8 mouse cellular contexts compared by ENCODE assay signal in genomic region chr3:104864651-104865340, GRCm38 (mm10). TPM values are rescaled to one million over a fixed set of nuclear protein-coding genes. Genes with fewer than 3 reads are reported as not detected.
A peak's percentile ranks its signal among the peaks of the same experiment; 100 is the strongest.
DNase-seq lines count a peak whose midpoint lies in the region; ATAC-seq and TF ChIP-seq lines count a peak whose summit lies in the region.

No protein-coding gene starts in this region.

- H3K27ac ChIP-seq in ES-E14 (ENCODE audit: insufficient read depth, low read depth, low read length, poor library complexity, severe bottlenecking), result peak overlapping the region; percentile 79
- peak overlapping the region; percentile 97 for H3K27ac ChIP-seq in forebrain, embryonic 15.5 days (replicated peaks)
- H3K27ac ChIP-seq in layer of hippocampus, adult 2 months, result peak overlapping the region; percentile 97
- H3K27ac ChIP-seq in lung, embryonic 14.5 days (ENCODE audit: low read depth), result peak overlapping the region; percentile 94
- H3K27ac ChIP-seq in olfactory bulb, adult 2 months (ENCODE audit: insufficient read depth, low read depth, low read length), result peak overlapping the region; percentile 78
- peak overlapping the region; percentile 84 for H3K27ac ChIP-seq in thymus, adult 2 months (ENCODE audit: control insufficient read depth, insufficient read depth, low read length)

- under 1% methylated on average over 48 of the region's 48 CpGs for whole genome bisulfite sequencing in forebrain, embryonic 15.5 days
- WGBS in lung, embryonic 14.5 days, result under 1% methylated on average over 48 of the region's 48 CpGs
- under 1% methylated on average over 48 of the region's 48 CpGs for WGBS in olfactory bulb, adult 2 months
- 1% methylated on average over 48 of the region's 48 CpGs for WGBS in thymus, adult 2 months

- in situ Hi-C loops in ES-E14 (cut with MboI; ENCODE audit: low sequenced_read_pairs in 2 of 2, unreplicated experiment in 2 of 2), result no loop called here

- H3K4me3 ChIP-seq in ES-E14 (ENCODE audit: insufficient read depth in 1 of 2, low read depth in 1 of 2, low read length in 2 of 2, poor library complexity in 1 of 2, severe bottlenecking in 1 of 2), result peak overlapping the region; percentile 91 to 93
- peak overlapping the region; percentile 75 for H3K4me3 ChIP-seq in forebrain, embryonic 15.5 days
- H3K4me3 ChIP-seq in layer of hippocampus, adult 2 months, result peak overlapping the region; percentile 98
- peak overlapping the region; percentile 98 for H3K4me3 ChIP-seq in lung, embryonic 14.5 days (ENCODE audit: low read depth, low read length)
- H3K4me3 ChIP-seq in olfactory bulb, adult 2 months (ENCODE audit: insufficient read depth, low read depth, low read length), result peak overlapping the region; percentile 90
- H3K4me3 ChIP-seq in thymus, adult 2 months (ENCODE audit: control insufficient read depth, insufficient read depth, low read length), result peak overlapping the region; percentile 80

- no peaks in the 10 kb centered on the region for H3K36me3 ChIP-seq in ES-E14 (ENCODE audit: control insufficient read depth, insufficient read depth, low read length, poor library complexity, severe bottlenecking)
- peaks cover 3% of the 10 kb centered on the region; the same call in 1 of the 2 replicates for H3K36me3 ChIP-seq in forebrain, embryonic 15.5 days
- H3K36me3 ChIP-seq in lung, embryonic 14.5 days (ENCODE audit: insufficient read depth), result 0 out of 2 replicates have a peak, but pooled peaks cover 12% of the 10 kb centered on the region
- no peaks in the 10 kb centered on the region for H3K36me3 ChIP-seq in thymus, adult 2 months (ENCODE audit: control insufficient read depth, insufficient read depth, low read length)

- peak overlapping the region; percentile 91 for H3K9ac ChIP-seq in ES-E14 (ENCODE audit: insufficient read depth, low read depth, low read length, poor library complexity, severe bottlenecking)
- H3K9ac ChIP-seq in forebrain, embryonic 15.5 days (replicated peaks), result peak overlapping the region; percentile 99
- H3K9ac ChIP-seq in lung, embryonic 14.5 days, result peak overlapping the region; percentile 94

- intact Hi-C loops in heart, postnatal 36 days (cut with DNase I), result loop anchor here (1.0 to 5.0 kb wide), 4 partner anchors 46 to 194 kb away; partner anchors contain the start of genes Mov10 and Rhoc

- ATAC-seq in forebrain, embryonic 15.5 days (replicated peaks), result peak; percentile 94
- peak; percentile 88 for ATAC-seq in lung, embryonic 14.5 days (ENCODE audit: insufficient read depth)

- peak; percentile 17; the same call in 1 of the 2 replicates for TF ChIP-seq CTCF in layer of hippocampus, adult 2 months (conservative IDR thresholded peaks at IDR 0.05)
- TF ChIP-seq CTCF in lung, embryonic 14.5 days (IDR thresholded peaks at IDR 0.05; ENCODE audit: low read depth), result no peak
- TF ChIP-seq CTCF in olfactory bulb, adult 2 months (IDR thresholded peaks at IDR 0.05; ENCODE audit: insufficient read depth, low read depth, low read length), result 0 out of 2 replicates have a peak, but pooled peaks have one; percentile 8
- TF ChIP-seq CTCF in thymus, adult 2 months (IDR thresholded peaks at IDR 0.05; ENCODE audit: borderline replicate concordance, control insufficient read depth, extremely low read depth, insufficient read depth, low read length, poor library complexity), result 0 out of 2 replicates have a peak, but pooled peaks have one; percentile 12

- H3K9me3 ChIP-seq in ES-E14 (ENCODE audit: control insufficient read depth, insufficient read depth, low read depth, low read length), result no peaks in the 10 kb centered on the region
- H3K9me3 ChIP-seq in forebrain, embryonic 15.5 days, result no peaks in the 10 kb centered on the region
- no peaks in the 10 kb centered on the region for H3K9me3 ChIP-seq in lung, embryonic 14.5 days (ENCODE audit: low read depth, low read length)

- peak overlapping the region; percentile 73 for H3K4me2 ChIP-seq in forebrain, embryonic 15.5 days (replicated peaks)
- peak overlapping the region; percentile 63 for H3K4me2 ChIP-seq in lung, embryonic 14.5 days

- peaks cover 0 to 3% of the 10 kb centered on the region in 2 experiments; a peak in 3 of 4 replicates for H3K4me1 ChIP-seq in ES-E14 (ENCODE audit: control insufficient read depth in 2 of 2, insufficient read depth in 2 of 2, low read length in 2 of 2, poor library complexity in 1 of 2)
- peaks cover 48% of the 10 kb centered on the region for H3K4me1 ChIP-seq in forebrain, embryonic 15.5 days
- peaks cover 7% of the 10 kb centered on the region; the same call in 1 of the 2 replicates for H3K4me1 ChIP-seq in lung, embryonic 14.5 days (ENCODE audit: insufficient read depth)
- H3K4me1 ChIP-seq in olfactory bulb, adult 2 months (ENCODE audit: control insufficient read depth, insufficient read depth, low read length), result peaks cover 4% of the 10 kb centered on the region
- peaks cover 4% of the 10 kb centered on the region for H3K4me1 ChIP-seq in thymus, adult 2 months (replicated peaks; ENCODE audit: control insufficient read depth, insufficient read depth, low read length)

- no peaks in the 10 kb centered on the region for H3K27me3 ChIP-seq in forebrain, embryonic 15.5 days
- H3K27me3 ChIP-seq in lung, embryonic 14.5 days (ENCODE audit: insufficient read depth, low read length), result no peaks in the 10 kb centered on the region
- no peaks in the 10 kb centered on the region for H3K27me3 ChIP-seq in thymus, adult 2 months (ENCODE audit: control insufficient read depth, insufficient read depth, low read length)

- peak; percentile 83 for TF ChIP-seq POLR2A in olfactory bulb, adult 2 months (IDR thresholded peaks at IDR 0.05; ENCODE audit: insufficient read depth, low read depth, low read length)
- TF ChIP-seq POLR2A in thymus, adult 2 months (IDR thresholded peaks at IDR 0.05; ENCODE audit: control insufficient read depth, extremely low read depth, insufficient read depth, low read length, poor library complexity), result peak; percentile 59; the same call in 1 of the 2 replicates

- peak; percentile 63 for DNase-seq in ES-E14 (ENCODE audit: low read depth, low spot score)
- peak; percentile 88 for DNase-seq in cerebellum, adult 11-12 months
- peak; percentile 89 to 94 for DNase-seq in heart, postnatal 36 days
- peak; percentile 91 to 92 for DNase-seq in layer of hippocampus, adult 2 months (ENCODE audit: low spot score in 2 of 2)
- peak; percentile 91 for DNase-seq in lung, embryonic 14.5 days
- peak; percentile 85 for DNase-seq in thymus, adult 2 months

TF ChIP-seq in ES-E14, 5 proteins besides CTCF, POLR2A, EP300 and RAD21:
- TF ChIP-seq HCFC1 (IDR thresholded peaks at IDR 0.05; ENCODE audit: borderline replicate concordance, insufficient read depth, low read length) (peak; percentile 34; the same call in 1 of the 2 replicates), ZNF384 (IDR thresholded peaks at IDR 0.05; ENCODE audit: low read depth, low read length) (no peak), MAFK (IDR thresholded peaks at IDR 0.05; ENCODE audit: insufficient read depth, low read depth, low read length) (no peak), ZC3H11A (IDR thresholded peaks at IDR 0.05; ENCODE audit: borderline replicate concordance, low read depth, low read length) (no peak)

RNA-seq across cellular contexts. Expression of gene Capza1, which starts 0.5 kb away (rescaled TPM):
- 34.2 and 59.1 TPM in 2 replicates for total RNA-seq in ES-E14 (2012; rRNA removed)
- 170 and 176 TPM in 2 replicates for polyA plus RNA-seq in forebrain, embryonic 15.5 days (2015; fragmentation: Nextera tagmentation; extraction: Ambion mirVana)
- total RNA-seq in heart, postnatal 36 days (2021), result 10 to 100 TPM; 32.2 to 38.7 TPM
- 10 to 100 TPM; 34.2 to 39.5 TPM for total RNA-seq in layer of hippocampus, adult 2 months (2021)
- 233 and 236 TPM in 2 replicates for polyA plus RNA-seq in lung, embryonic 14.5 days (2014; fragmentation: Nextera tagmentation; extraction: Ambion mirVana)
- 996 TPM in 1 of 2 replicates, not detected in the other for polyA plus RNA-seq in olfactory bulb, adult 2 months (2012; ENCODE audit: insufficient read depth, insufficient read length, low replicate concordance, missing spikeins)
- 77.9 and 85.7 TPM in 2 replicates for polyA plus RNA-seq in thymus, adult 2 months (2012; rRNA removed)

RNA-seq across cellular contexts. Expression of gene St7l, which starts 1.0 kb away (rescaled TPM):
- 14.3 and 16.1 TPM in 2 replicates for total RNA-seq in ES-E14 (2012; rRNA removed)
- polyA plus RNA-seq in forebrain, embryonic 15.5 days (2015; fragmentation: Nextera tagmentation; extraction: Ambion mirVana), result 36.8 and 40.6 TPM in 2 replicates
- 10 to 100 TPM; 19.1 to 22.5 TPM for total RNA-seq in heart, postnatal 36 days (2021)
- total RNA-seq in layer of hippocampus, adult 2 months (2021), result 10 to 100 TPM; 34.8 to 40.1 TPM
- polyA plus RNA-seq in lung, embryonic 14.5 days (2014; fragmentation: Nextera tagmentation; extraction: Ambion mirVana), result 33.2 and 36.2 TPM in 2 replicates
- not detected in 2 replicates for polyA plus RNA-seq in olfactory bulb, adult 2 months (2012; ENCODE audit: insufficient read depth, insufficient read length, low replicate concordance, missing spikeins)
- 13.2 and 13.6 TPM in 2 replicates for polyA plus RNA-seq in thymus, adult 2 months (2012; rRNA removed)

RNA-seq across cellular contexts. Expression of gene Mov10, which starts 46.4 kb away (rescaled TPM):
- total RNA-seq in ES-E14 (2012; rRNA removed), result 37.5 and 55.5 TPM in 2 replicates
- polyA plus RNA-seq in forebrain, embryonic 15.5 days (2015; fragmentation: Nextera tagmentation; extraction: Ambion mirVana), result 7.5 and 7.6 TPM in 2 replicates
- 1 to 10 TPM; 4.8 to 8.0 TPM for total RNA-seq in heart, postnatal 36 days (2021)
- total RNA-seq in layer of hippocampus, adult 2 months (2021), result 10 to 100 TPM; 10.2 to 11.0 TPM
- 51.0 and 53.9 TPM in 2 replicates for polyA plus RNA-seq in lung, embryonic 14.5 days (2014; fragmentation: Nextera tagmentation; extraction: Ambion mirVana)
- not detected in 2 replicates for polyA plus RNA-seq in olfactory bulb, adult 2 months (2012; ENCODE audit: insufficient read depth, insufficient read length, low replicate concordance, missing spikeins)
- polyA plus RNA-seq in thymus, adult 2 months (2012; rRNA removed), result 23.9 and 29.8 TPM in 2 replicates

Comparison
In these comparisons a context has a peak if more than half of its experiments do, and no peak if none do; other contexts are left out.
1. Peak in every context shown above with its lines: DNase-seq, ATAC-seq, H3K4me3 ChIP-seq and H3K27ac ChIP-seq.